Mouse (Mus musculus): ENCODE results near the gene Ccdc146. TPM values are rescaled to one million over a fixed set of nuclear protein-coding genes. Genes with fewer than 3 reads are reported as not detected.
"Not testable (repeated sequence)": the region's sequence is repeated elsewhere in the genome, so short reads cannot be mapped to it uniquely, and the experiment has no call there.

Gene Ccdc146
- total RNA-seq, 2 experiments from 2014 or later = not detected

DNA sequence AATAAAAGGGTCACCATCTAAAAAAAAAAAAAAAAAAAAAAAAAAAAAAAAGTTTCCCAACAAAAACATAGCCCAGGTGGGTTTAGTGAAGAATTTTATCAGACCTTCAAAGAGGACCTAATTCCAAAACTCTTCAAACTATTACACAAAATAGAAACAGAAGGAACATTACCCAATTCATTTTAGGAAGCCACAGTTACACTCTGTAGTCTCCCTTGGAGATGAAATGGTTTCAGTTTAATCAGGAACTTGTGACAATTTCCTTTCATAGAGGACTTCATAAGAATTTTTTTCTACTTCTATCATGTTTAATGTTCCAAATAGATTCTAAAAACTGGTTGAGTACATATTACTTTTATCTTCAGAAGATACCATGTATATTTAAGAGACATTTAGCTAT, 72.8 kb downstream of the Ccdc146 start:
- no peak for ATAC-seq (replicated peaks; ENCODE audit: low FRiP score, poor library complexity, severe bottlenecking)

DNA sequence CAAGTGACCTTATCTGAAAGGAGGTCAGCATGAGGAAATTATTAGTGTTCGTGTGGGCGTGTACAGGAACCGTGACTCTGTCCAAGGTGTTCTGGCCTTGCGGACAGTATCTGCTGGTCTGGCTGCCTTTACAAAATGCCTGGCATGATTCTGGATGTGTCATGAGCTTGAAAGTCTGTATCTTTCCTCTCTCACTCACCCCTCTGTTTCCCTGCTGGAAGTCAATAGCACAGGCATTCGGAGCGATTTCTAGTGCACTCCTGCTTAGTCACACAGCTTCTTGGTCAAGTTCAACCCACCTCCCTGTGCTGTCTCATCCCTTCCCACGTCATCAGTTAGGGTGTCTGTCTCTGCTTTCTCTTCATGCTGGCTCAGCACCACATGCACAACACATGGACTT, 76.1 kb downstream of the Ccdc146 start:
- no peak for ATAC-seq (replicated peaks; ENCODE audit: low FRiP score, poor library complexity, severe bottlenecking)

DNA sequence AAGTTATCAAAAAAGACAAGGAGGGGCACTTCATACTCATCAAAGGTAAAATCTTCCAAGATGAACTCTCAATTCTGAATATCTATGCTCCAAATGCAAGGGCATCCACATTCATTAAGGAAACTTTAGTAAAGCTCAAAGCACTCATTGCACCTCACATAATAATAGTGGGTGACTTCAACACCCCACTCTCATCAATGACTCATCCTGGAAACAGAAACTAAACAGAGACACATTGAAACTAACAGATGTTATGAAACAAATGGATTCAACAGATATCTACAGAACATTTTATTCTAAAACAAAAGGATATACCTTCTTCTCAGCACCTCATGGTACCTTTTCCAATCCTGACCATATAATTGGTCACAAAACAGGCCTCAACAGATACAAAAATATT, 82.2 kb downstream of the Ccdc146 start:
- not testable (repeated sequence) for ATAC-seq (replicated peaks; ENCODE audit: low FRiP score, poor library complexity, severe bottlenecking)

DNA sequence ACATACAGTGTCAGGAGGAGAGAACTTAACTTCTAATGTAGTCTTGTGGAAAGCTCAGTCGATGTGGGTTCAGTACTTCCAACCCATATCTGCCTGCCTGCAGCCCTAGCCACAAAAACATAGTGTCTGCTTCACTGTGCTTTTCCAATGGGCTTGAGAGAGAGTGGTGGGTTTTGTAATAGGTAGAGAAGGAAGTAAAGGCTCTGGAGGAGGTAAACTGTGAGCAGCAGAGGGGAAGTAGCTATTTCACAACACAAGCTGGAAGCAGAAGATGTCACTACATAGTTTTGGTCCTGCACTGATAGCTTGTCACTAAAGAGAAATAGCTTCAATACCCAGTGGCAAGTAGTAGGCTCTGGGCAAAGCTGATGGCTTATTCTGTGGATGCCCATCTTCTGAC, 92.4 kb downstream of the Ccdc146 start:
- no peak for ATAC-seq (replicated peaks; ENCODE audit: low FRiP score, poor library complexity, severe bottlenecking)

DNA sequence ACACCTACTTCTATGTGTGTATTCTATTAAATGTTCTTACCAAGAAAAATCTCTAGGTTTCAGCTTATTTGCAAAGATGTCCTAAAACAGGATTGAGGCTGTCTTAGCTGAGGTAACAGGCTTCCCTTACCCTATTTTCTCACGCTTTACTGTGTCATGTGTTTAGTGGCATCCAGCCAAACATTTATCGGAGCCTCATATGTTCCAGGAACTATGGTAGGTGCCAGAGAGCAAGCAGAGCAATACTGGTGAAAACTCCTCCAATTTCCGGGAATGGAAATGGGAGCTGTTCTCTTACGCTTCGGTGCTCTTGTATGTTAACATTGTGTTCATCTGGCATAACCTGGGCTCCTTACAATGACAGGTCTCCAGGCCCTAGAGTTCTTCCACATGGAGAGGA, 92.8 kb downstream of the Ccdc146 start:
- ATAC-seq (replicated peaks; ENCODE audit: low FRiP score, poor library complexity, severe bottlenecking) = no peak

DNA sequence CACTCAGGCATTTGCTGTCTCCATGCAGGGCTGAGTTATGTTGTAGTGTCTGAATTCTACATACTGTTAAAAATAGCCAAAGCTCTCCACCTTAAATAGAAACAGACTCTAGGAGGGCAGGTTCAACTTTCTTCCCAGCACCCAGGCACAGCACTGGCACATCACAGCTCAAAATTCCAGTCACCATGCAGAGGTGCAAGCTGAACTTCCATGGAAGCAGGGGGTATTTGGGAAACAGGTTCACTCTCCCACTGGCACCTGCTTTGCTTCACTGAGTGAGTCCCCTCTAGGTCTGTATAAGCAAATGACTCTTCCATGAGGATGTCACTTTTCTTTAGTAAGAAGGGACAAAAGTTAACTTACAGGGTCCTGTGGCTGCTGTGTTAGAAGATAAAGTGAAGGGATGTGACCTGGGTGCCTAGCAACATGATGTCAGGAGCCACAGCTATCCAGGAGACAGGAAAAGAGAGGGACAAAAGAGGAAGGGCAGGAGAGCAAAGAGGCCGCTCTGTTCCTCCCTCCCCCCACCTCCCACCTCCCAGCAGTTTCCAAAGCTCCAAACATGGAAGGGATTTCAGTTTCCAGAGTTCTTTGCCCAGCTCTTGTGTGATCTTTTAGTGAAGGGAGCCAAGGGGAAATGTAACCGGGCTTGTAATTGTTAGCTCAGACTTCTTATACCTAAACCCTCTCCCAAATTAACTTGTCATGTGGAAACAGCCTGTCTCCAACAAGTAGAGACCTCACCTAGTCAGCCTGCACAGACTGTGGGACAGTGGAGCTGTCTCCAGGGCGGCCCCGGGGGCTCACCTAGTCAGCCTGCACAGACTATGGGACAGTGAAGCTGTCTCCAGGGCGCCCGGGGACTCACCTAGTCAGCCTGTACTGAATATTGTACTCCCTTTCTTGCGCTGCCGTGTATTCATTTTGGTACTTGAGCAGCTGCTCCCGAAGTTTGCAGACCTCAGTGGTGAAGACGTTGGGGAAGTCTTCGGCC, 94.5 kb downstream of the Ccdc146 start:
- no peak for ATAC-seq (replicated peaks; ENCODE audit: low FRiP score, poor library complexity, severe bottlenecking)

DNA sequence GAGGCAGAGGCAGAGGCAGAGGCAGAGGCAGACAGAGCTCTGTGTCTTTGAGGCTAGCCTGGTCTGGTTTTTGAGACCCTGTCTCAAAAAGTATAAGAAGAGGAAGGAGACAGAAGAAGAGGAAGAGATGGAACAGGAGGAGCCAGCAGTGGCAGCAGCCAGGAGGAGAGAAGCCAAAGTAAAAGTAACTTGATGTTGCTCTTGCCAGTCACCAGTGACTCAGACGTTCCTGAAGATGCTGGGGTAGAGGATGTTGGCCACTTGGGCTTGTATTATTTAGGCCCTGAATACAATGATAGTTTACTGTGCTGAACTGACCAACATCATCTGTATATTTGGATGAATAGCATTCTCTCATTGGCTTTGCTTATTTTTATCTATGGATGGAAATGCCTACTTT, 95.9 kb downstream of the Ccdc146 start:
- ATAC-seq (replicated peaks; ENCODE audit: low FRiP score, poor library complexity, severe bottlenecking) = no peak

DNA sequence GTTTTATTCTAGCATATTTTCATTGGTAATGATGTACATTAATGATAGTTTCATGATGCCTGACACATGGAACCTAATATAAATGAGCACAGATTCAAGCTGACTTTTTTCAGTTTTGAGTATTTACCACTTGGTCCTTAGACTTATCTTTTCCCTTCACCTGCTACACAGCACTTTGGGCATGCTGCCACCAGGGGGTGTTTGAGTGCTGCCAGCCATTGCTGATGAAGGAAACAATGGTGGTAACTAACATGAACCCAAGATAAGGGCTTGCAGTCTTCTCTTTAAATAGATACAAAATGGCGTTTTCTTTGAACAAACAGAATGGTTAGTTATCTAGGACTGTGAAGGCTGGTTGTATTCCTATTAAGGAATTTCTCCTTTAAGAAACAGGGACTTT, 98.0 kb downstream of the Ccdc146 start:
- ATAC-seq (replicated peaks; ENCODE audit: low FRiP score, poor library complexity, severe bottlenecking) = no peak

DNA sequence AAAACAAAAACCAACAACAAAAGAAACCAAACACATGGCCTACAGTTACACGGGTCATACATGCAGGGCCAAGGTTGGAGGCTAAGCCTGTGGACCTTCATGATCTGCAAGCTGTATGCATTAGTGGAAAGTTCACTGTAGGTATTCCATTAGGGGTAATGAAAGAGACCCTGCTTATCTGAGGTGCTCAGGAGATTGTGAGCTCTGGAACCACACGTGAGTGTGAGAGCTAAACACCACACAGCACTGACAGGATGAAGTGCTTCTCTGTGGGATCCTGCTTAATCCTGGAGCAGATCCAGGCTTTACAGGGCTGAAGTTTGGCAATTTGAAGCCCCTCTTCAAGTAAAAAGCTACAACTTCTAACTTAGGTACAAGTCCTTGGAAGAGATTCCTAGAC, 104.3 kb downstream of the Ccdc146 start:
- no peak for ATAC-seq (replicated peaks; ENCODE audit: low FRiP score, poor library complexity, severe bottlenecking)

DNA sequence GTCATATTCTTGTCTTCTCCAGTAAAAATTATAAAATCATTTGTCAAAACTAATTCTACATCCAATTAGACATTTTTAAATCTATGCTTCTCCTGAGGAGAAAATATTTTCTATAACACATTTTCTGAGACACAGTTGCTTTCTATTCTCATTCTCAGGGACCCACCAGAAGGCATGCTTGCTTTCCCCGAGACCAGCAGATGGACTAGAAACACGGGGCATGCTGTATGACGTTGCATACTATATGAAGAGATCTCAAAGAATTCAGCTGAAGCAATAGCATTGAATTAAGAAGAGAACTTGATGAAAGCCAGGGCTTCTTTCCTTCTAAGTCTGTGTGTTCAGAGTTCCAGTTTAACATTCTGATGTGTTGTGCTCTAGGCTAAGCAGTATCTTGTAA, 109.8 kb downstream of the Ccdc146 start:
- ATAC-seq (replicated peaks; ENCODE audit: low FRiP score, poor library complexity, severe bottlenecking) = no peak

DNA sequence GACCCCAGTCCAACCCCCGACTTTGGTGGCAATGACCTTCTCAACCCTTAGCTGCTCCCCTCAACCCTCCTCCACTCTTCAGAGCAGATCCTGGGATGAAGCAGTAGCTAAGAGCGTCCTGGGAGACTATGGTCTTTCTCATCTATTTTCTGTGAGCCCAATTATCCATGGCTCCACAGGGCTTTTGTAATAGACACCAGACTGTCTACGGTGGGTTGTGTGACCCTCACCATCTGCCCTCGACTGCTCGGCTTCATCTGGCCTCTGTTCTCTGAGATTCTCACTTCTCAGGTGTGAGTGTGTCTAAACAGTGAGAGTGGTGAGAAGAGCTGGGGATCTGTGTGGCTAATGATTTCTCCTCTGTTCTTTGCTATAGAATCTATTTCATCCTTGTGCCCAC, 117.3 kb downstream of the Ccdc146 start:
- no peak for ATAC-seq (replicated peaks; ENCODE audit: low FRiP score, poor library complexity, severe bottlenecking)

DNA sequence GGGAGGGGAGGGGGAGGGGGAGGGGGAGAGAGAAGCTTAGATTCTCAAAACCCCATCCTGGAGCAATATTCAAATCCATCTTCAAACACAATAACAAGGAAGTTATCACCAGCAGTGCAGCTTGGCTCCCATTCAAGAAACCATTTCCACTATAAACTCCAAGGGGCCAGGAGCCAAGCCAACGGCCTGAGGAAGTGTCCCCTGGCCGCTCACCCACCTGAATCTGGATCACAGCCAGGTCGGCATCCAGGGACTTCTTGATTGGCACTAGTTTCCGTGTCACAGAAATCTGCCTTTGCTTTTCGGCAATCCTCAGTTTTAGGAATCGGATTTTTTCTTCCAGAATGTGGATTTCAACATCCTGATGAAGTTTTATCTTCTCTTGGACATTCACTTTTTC, 123.5 kb downstream of the Ccdc146 start:
- ATAC-seq (replicated peaks; ENCODE audit: low FRiP score, poor library complexity, severe bottlenecking) = no peak

DNA sequence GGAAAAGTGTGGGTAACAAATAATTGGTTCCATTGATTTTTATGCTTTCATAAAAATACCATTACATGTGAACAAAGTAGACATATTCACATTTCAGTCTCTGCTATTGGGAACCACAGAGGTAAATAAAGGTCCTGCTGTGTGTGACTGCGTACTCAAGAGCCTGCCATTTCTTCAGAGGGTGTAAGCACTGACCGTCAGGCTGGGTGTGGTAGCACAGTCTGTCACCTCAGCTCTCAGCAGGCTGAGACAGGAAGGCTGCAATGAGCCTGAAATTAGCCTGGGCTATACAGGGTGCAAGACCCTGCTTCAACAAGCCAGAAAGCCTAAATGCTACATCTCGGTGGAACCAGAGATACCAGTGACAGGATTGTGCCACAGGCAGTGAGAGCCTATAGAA, 124.4 kb downstream of the Ccdc146 start:
- no peak for ATAC-seq (replicated peaks; ENCODE audit: low FRiP score, poor library complexity, severe bottlenecking)

DNA sequence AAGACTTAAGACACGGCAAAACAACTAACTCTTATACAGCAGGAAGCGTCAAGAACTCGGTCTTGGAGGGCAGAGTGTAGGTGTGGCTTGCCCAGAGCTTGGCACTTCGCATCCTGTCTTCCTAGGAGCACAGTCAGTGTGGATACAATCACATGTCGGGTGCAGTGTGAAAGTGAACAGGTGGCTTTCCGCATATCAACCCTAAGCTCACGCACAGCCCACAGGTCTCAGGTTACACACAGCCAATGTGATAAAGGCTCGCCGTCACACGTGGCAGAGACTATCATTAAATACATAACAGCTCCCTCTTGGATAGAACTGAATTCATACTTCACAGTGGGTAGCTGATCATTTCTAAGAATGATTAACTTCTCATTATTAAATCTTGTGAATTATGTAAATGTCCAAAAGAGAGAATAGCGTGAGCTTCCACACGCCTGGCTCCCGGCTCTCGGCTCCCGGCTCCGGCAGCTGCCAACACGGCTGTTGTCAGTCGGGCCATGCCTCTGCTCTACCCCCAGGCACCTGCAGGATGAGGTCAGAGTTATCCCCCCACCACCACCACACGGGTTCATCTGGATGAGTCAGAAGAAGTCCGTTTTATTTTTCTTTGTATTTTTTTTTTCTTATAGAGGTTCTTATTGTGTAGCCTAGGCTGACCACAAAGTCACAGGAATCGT, 125.3 kb downstream of the Ccdc146 start:
- no peak for ATAC-seq (replicated peaks; ENCODE audit: low FRiP score, poor library complexity, severe bottlenecking)

DNA sequence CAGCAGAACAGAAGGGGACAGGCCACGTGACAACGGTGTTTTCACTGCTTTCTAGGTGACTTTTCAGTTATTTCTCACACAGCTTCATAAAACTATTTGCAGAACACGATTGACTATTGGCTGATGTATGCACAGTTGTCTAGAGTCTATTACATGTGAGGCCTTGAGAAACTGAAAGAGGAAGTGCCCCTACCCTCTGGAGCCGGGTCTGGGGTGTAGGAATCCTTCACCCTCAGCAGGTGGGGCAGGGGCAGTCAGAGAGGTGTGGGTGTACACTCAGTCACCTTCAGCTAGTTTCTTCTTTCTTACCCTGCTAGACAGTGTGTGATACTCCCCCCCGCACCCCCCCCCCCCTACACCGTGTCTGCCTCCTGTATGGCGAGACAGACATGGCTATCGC, 128.8 kb downstream of the Ccdc146 start:
- ATAC-seq (replicated peaks; ENCODE audit: low FRiP score, poor library complexity, severe bottlenecking) = no peak

DNA sequence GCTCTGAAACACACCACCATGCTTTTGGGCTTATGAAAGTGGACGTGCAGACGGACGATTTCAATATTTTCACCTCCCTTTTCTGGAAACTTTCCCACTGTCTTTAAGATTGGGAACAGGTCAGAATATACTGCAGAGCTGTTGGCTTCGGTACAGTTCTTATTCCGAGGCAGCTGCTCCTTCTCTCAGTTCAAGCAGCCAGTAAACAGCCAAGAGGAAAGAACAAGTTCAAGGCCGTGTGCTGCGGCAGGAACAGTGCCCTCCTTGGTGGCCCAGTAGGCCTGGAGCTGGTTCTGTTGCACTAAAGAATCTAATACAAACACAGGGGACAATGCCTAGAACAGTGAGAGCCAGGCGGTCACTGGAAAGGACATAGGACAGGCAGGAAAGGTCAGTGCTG, 133.9 kb downstream of the Ccdc146 start:
- no peak for ATAC-seq (replicated peaks; ENCODE audit: low FRiP score, poor library complexity, severe bottlenecking)

DNA sequence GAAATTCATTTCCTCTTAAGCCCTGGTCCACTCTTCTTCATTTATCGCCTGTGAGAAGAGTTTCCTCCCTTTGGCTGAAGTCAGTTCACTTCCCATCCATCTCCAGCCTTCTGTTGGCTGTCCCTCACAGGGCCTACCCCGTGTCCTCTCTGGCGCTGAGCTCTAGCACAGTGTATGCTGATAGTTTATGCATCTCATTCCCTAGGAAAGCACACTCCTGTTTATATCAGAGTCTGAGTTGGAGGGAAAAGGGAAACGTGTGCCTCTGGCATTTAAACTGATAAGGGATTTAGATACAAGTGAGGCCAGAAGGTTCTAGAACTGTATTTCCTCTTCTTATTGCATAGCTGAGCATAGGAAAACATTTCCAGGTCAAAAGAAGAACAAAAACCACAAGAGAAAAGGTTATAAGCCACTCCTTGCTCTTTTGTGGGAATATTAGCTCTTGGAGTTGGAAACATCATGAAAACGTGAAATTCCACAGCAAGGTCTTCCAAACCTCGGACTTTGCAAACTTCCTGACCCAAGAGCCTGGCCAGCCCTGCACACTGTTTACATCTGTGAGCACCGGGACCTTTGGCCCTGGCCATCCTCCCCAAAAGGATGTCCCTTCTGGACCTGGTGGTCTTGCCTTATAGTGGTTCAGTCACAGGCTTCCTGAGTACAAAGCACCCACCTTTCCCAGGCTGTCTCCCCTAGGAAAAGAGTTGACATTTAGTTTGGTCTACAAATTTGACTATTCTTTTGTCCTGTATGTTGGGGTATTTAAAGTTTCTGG, 135.6 kb downstream of the Ccdc146 start:
- no peak for ATAC-seq (replicated peaks; ENCODE audit: low FRiP score, poor library complexity, severe bottlenecking)

DNA sequence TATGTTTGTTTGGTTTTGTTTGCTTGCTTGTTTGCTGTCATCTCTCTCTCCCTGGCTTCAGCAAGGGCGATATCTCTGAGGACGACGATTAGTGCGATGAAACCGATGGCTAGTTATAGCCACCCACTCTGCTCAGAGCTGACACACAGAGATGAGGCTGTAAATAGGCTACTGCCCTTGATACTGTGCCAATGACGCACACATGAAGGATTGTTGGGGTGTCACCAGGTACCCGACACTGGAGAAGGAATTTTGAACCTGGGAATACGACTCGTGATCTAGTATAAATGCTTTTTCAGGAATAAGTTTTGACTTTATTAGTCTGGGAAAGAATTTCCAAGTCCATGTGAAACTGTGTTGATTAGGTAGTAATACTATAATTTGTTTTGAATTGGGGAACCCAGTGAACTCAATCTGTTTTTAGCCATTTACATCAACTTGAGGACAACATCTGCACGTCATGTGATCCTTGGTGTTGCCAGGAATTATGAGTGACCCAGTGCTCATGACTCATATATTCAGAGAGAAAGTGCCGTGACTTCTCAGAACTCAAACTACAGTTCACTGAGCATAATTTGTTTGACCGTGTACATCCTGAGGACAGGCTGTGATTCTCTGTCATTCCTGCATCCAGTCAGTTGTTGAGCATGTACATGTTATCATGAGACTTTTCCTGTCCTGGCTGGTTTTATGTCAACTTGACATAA, 141.0 kb downstream of the Ccdc146 start:
- ATAC-seq (replicated peaks; ENCODE audit: low FRiP score, poor library complexity, severe bottlenecking) = no peak

DNA sequence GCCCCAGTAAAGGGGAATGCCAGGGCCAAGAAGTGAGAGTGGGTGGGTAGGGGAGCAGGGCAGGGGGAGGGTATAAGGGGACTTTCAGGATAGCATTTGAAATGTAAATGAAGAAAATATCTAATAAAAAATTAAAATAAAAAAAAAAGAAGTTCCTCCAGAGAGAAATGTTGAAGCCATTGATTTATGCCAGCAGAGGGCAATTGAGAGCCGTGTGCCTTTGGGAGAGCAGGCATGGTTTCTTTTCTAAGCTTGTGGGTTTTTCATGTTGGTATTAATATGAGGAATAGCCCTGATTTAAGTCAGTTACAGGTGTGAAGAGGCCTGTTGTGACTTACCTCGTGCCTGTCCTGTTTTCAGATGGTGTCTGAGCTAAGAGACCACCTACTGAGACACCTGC, 146.8 kb downstream of the Ccdc146 start:
- not testable (repeated sequence) for ATAC-seq (replicated peaks; ENCODE audit: low FRiP score, poor library complexity, severe bottlenecking)
